Mouse (Mus musculus) spleen, adult 10 weeks (tissue): Measurements from ENCODE around the gene Olfr1180. TPM values are rescaled to one million over a fixed set of nuclear protein-coding genes. Genes with fewer than 3 reads are reported as not detected.

ENCODE experiments used
- polyA plus RNA-seq: library from polyadenylated mRNA; stranded (reverse); fragments of 350-450 nt; fragmentation: Illumina TruSeq; extraction: RNeasy Lipid Tissue Mini Kit (QIAGEN cat#74804); gene quantifications from one replicate; pipeline ENCODE4 v1.2.3, GENCODE M21; 2015; ENCODE audit warnings: low replicate concordance; ENCODE audit not compliant: insufficient read depth

Olfr1180 gene
- not detected for polyA plus RNA-seq

GRCm38 (mm10) chr2:88419051-88419450 lies at the start of gene Olfr1180:
Olfr1180 (minus strand) TSS chr2:88419151.

GRCm38 (mm10) chr2:88454567-88454966 lies 35.6 kb upstream of the Olfr1180 start, which contains the start of gene Olfr1183:
Olfr1183 (plus strand) TSS chr2:88454867.

GRCm38 (mm10) chr2:88449031-88449430 lies 30.1 kb upstream of the Olfr1180 start, which contains the start of gene Gm13757:
Gm13757 (minus strand) TSS chr2:88449131.

GRCm38 (mm10) chr2:88426071-88426470 lies 7.1 kb upstream of the Olfr1180 start, which contains the start of gene Olfr1181:
Olfr1181 (minus strand) TSS chr2:88426171.

GRCm38 (mm10) chr2:88406353-88406752 lies 12.6 kb downstream of the Olfr1180 start, which contains the start of gene Olfr1179:
Olfr1179 (minus strand) TSS chr2:88406453.

GRCm38 (mm10) chr2:88386762-88387161 lies 32.2 kb downstream of the Olfr1180 start, which contains the start of gene Olfr1178:
Olfr1178 (plus strand) TSS chr2:88387062.

Other genes with a start within 250 kb of the Olfr1180 start
- gene Olfr1168, start 237.3 kb downstream of the Olfr1180 start, polyA plus RNA-seq: not detected
- gene Olfr1170, start 190.8 kb downstream of the Olfr1180 start, polyA plus RNA-seq: not detected
- gene Olfr1173, start 139.3 kb downstream of the Olfr1180 start, polyA plus RNA-seq: not detected
- not detected for gene Olfr1174-ps, start 104.0 kb downstream of the Olfr1180 start, polyA plus RNA-seq
- gene Olfr1175-ps, start 91.9 kb downstream of the Olfr1180 start, polyA plus RNA-seq: not detected
- not detected for gene Olfr1176, start 82.4 kb downstream of the Olfr1180 start, polyA plus RNA-seq
- not detected for gene Olfr1177-ps, start 72.7 kb downstream of the Olfr1180 start, polyA plus RNA-seq
- gene Olfr1178, start 32.1 kb downstream of the Olfr1180 start, polyA plus RNA-seq: not detected
- gene Olfr1179, start 12.7 kb downstream of the Olfr1180 start, polyA plus RNA-seq: not detected
- not detected for gene Olfr1181, start 7.0 kb upstream of the Olfr1180 start, polyA plus RNA-seq
- not detected for gene Gm13757, start 30.0 kb upstream of the Olfr1180 start, polyA plus RNA-seq
- not detected for gene Olfr1183, start 35.7 kb upstream of the Olfr1180 start, polyA plus RNA-seq
- not detected for gene Olfr1184, start 64.4 kb upstream of the Olfr1180 start, polyA plus RNA-seq
- not detected for gene Olfr1185-ps1, start 74.2 kb upstream of the Olfr1180 start, polyA plus RNA-seq
- gene Olfr1186, start 99.4 kb upstream of the Olfr1180 start, polyA plus RNA-seq: not detected
- gene Olfr1188, start 137.8 kb upstream of the Olfr1180 start, polyA plus RNA-seq: not detected
- not detected for gene Olfr1189, start 167.3 kb upstream of the Olfr1180 start, polyA plus RNA-seq
- gene Olfr1191-ps1, start 221.4 kb upstream of the Olfr1180 start, polyA plus RNA-seq: not detected
- not detected for gene Olfr1192-ps1, start 229.4 kb upstream of the Olfr1180 start, polyA plus RNA-seq